Mouse (Mus musculus) stomach, postnatal 0 days (tissue): ENCODE data around the gene Epb41l2.

Experiments
- CTCF ChIP-seq: IDR thresholded peaks from 2 replicates; pipeline ENCODE4 v1.5.1; 2016; ENCODE audit warnings: antibody characterized with exemption, low read depth, mild to moderate bottlenecking, moderate library complexity
- EP300 ChIP-seq: optimal IDR thresholded peaks from 2 replicates; pipeline ENCODE3; 2016; ENCODE audit warnings: antibody characterized with exemption

- no peak for TF ChIP-seq EP300
- TF ChIP-seq CTCF = no peak
These were observed 5.2 kb upstream of the Epb41l2 start for GRCm38 (mm10) chr10:25354390-25354789.
